Mouse (Mus musculus) bone marrow, adult 2 months (tissue): Measurements from ENCODE around the gene Ubap2. TPM values are rescaled to one million over a fixed set of nuclear protein-coding genes. Genes with fewer than 3 reads are reported as not detected.

Source experiments
- H3K27ac ChIP-seq: fragments of 200-500 bp; 2 replicates; pipeline ENCODE4 v1.5.1; 2012; ENCODE audit warnings: low read depth, mild to moderate bottlenecking, control low read depth, inconsistent platforms, low read length; ENCODE audit not compliant: control insufficient read depth, poor library complexity, insufficient read depth
- H3K4me1 ChIP-seq: fragments of 200-500 bp; 2 replicates; pipeline ENCODE4 v1.6.1; 2011; ENCODE audit warnings: low read length; ENCODE audit not compliant: control insufficient read depth, insufficient read depth
- H3K4me3 ChIP-seq: fragments of 200-500 bp; replicated peaks from 2 replicates; pipeline ENCODE3; 2011; ENCODE audit warnings: mild to moderate bottlenecking, low read depth, low read length, control low read depth; ENCODE audit not compliant: control insufficient read depth
- CTCF ChIP-seq: fragments of 200-500 bp; IDR thresholded peaks from 2 replicates; pipeline ENCODE4 v1.5.1; 2011; ENCODE audit warnings: low read length, control low read depth; ENCODE audit not compliant: control insufficient read depth, insufficient read depth
- POLR2A ChIP-seq: fragments of 200-500 bp; IDR thresholded peaks from 2 replicates; pipeline ENCODE4 v1.6.1; 2011; ENCODE audit warnings: low read depth, mild to moderate bottlenecking, control low read depth, low read length, borderline replicate concordance; ENCODE audit not compliant: control insufficient read depth
- WGBS: fragments of 180-500 bp; shearing (Covaris S2); methylation state at CpG from one replicate; pipeline ENCODE4 v1.1.7; 2018; 5-methylcytosine and 5-hydroxymethylcytosine counted together
- polyA plus RNA-seq: library from polyadenylated mRNA; stranded (reverse); fragments of >200 nt; gene quantifications from 2 replicates; pipeline ENCODE4 v1.2.4, GENCODE M21; 2011; ENCODE audit warnings: low replicate concordance; ENCODE audit not compliant: missing spikeins, insufficient read depth, insufficient read length

Ubap2 gene
- polyA plus RNA-seq, 1 experiment: 64.5 TPM

GRCm38 (mm10) chr4:41284087-41284486 lies 9.1 kb upstream of the Ubap2 start:
- Histone ChIP-seq H3K4me1 (no peaks in the 10 kb centered on the region; the same call in 1 of the 2 replicates), H3K4me3 (no peak overlapping the region), H3K27ac (no peak overlapping the region)
- 86% methylated on average over 2 of the region's 2 CpGs for WGBS
- no peak for TF ChIP-seq POLR2A
- no peak for TF ChIP-seq CTCF

- 73% methylated on average over 5 of the region's 5 CpGs for WGBS
- Histone ChIP-seq H3K4me3 (no peak overlapping the region), H3K4me1 (peaks cover 4% of the 10 kb centered on the region), H3K27ac (no peak overlapping the region)
- no peak for TF ChIP-seq POLR2A
- no peak for TF ChIP-seq CTCF
Measured at GRCm38 (mm10) chr4:41275927-41276326, 983 bp upstream of the Ubap2 start.

GRCm38 (mm10) chr4:41274377-41274979 lies 466 bp downstream of the Ubap2 start:
- peaks cover 4% of the 10 kb centered on the region for H3K4me1 ChIP-seq
- peak overlapping the region; percentile 82 for H3K27ac ChIP-seq
- peak overlapping the region; percentile 94 for H3K4me3 ChIP-seq
- TF ChIP-seq CTCF: no peak
- TF ChIP-seq POLR2A: no peak
- 1% methylated on average over 18 of the region's 18 CpGs for WGBS

GRCm38 (mm10) chr4:41268133-41268532 lies 6.8 kb downstream of the Ubap2 start:
- TF ChIP-seq CTCF (no peak), POLR2A (no peak)
- Histone ChIP-seq H3K27ac (no peak overlapping the region), H3K4me1 (peaks cover 1% of the 10 kb centered on the region; the same call in 1 of the 2 replicates), H3K4me3 (no peak overlapping the region)

- Histone ChIP-seq H3K4me1 (no peaks in the 10 kb centered on the region), H3K4me3 (no peak overlapping the region), H3K27ac (no peak overlapping the region)
- TF ChIP-seq POLR2A: no peak
- no peak for TF ChIP-seq CTCF
- 78% methylated on average over 4 of the region's 4 CpGs for WGBS
Measured at GRCm38 (mm10) chr4:41266350-41266749, 8.6 kb downstream of the Ubap2 start.

GRCm38 (mm10) chr4:41260691-41261090 lies 14.3 kb downstream of the Ubap2 start:
- Histone ChIP-seq H3K27ac (no peak overlapping the region), H3K4me1 (no peaks in the 10 kb centered on the region), H3K4me3 (no peak overlapping the region)
- TF ChIP-seq POLR2A (no peak), CTCF (no peak)

- H3K27ac ChIP-seq: no peak overlapping the region
- TF ChIP-seq POLR2A (no peak), CTCF (no peak)
- H3K4me1 ChIP-seq: no peaks in the 10 kb centered on the region
- WGBS: 91% methylated on average over 4 of the region's 4 CpGs
- H3K4me3 ChIP-seq: no peak overlapping the region
Measured at GRCm38 (mm10) chr4:41259019-41259418, 15.9 kb downstream of the Ubap2 start.

GRCm38 (mm10) chr4:41257752-41258151 lies 17.2 kb downstream of the Ubap2 start:
- H3K4me1 ChIP-seq: no peaks in the 10 kb centered on the region

GRCm38 (mm10) chr4:41255564-41256210 lies 19.3 kb downstream of the Ubap2 start:
- no peak overlapping the region for H3K27ac ChIP-seq
- 86% methylated on average over 12 of the region's 12 CpGs for WGBS
- no peaks in the 10 kb centered on the region for H3K4me1 ChIP-seq
- H3K4me3 ChIP-seq: no peak overlapping the region
- TF ChIP-seq POLR2A (no peak), CTCF (no peak)

More at GRCm38 (mm10) chr4:41257752-41258151, 17.2 kb downstream of the Ubap2 start:
- TF ChIP-seq POLR2A (no peak), CTCF (no peak)
- Histone ChIP-seq H3K27ac (no peak overlapping the region), H3K4me3 (no peak overlapping the region)
- 82% methylated on average over 1 of the region's 1 CpGs for WGBS
